Mouse (Mus musculus) left cerebral cortex, adult 9 months (tissue): ENCODE measurements around the gene Fut2.
A peak's percentile ranks its signal among the peaks of the same experiment; 100 is the strongest.

ENCODE experiments used
- DNase-seq, 2 experiments: peaks; one replicate each; pipeline ENCODE4 v3.0.0; 2022; ENCODE audit warnings: low spot score in 2 of 2

Fut2 gene

GRCm38 (mm10) chr7:45638623-45639401 lies 27.4 kb downstream of the Fut2 start:
- DNase-seq: peak; percentile 94 to 97

GRCm38 (mm10) chr7:45637710-45638109 lies 28.5 kb downstream of the Fut2 start:
- DNase-seq: no peak

- DNase-seq: no peak
These were observed 30.2 kb downstream of the Fut2 start for GRCm38 (mm10) chr7:45635711-45636688.

GRCm38 (mm10) chr7:45634946-45635681 lies 31.1 kb downstream of the Fut2 start:
- DNase-seq: no peak

- no peak for DNase-seq
These were observed 33.7 kb downstream of the Fut2 start for GRCm38 (mm10) chr7:45632499-45632898.

DNA sequence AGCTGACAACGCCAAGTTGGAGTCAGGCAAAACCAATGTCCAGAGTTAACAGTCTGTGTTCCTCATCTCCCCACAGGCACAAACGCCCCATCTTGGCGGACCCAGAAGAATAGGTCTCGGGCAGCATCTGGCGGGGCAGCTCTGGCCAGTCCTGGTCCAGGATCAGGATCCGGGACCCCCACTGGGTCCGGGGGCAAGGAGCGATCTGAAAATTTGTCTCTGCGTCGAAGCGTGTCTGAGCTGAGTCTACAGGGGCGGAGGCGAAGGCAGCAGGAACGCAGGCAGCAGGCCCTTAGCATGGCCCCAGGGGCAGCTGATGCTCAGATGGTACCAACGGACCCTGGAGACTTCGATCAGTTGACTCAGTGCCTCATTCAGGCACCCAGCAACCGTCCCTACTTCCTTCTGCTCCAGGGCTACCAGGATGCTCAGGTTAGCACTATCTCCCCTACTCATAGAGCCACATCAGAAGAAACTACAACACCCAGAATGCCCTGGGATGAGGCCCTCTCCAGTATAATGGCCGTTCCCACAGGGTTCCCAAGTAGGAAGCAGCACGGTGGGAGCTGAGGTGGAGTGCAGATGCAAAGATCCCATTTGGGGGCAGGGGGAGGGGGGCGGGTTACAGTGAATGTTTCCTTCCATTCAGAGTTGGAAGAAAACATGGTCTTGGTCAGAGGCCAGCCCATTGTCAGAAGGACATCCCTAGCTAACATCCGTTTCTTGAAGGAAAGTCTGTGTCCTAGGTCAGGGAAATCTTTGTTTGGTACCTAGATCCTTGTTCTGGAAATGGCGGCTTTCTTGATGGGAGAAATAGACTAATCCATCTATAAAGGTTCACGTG lies 35.9 kb downstream of the Fut2 start:
- DNase-seq: no peak

- DNase-seq: peak in 1 of 2 experiments; percentile 82
These were observed 37.6 kb downstream of the Fut2 start for GRCm38 (mm10) chr7:45628364-45629294.

DNA sequence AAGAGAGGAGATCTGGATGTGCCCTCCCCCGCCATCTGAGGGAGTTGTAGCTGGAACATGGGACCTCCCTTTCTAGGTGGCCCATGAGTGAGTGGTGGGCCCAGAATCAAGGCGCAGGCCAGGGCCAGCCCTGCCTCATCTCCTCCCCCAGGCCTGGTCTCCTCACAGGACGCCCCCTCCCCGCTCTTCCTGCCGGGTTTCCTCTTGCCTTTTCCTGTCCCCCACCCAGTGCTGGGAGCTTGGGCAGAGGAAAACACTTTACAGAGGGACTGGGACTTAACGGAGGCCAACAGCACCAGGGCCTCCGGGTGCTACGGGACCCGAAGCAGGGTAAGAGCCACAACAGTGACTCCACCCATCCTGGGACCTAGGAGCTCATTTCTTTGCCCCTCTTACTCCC lies 38.9 kb downstream of the Fut2 start, which contains the start of gene Rasip1:
Gene Rasip1, plus strand, starts transcription at position 228 of the 400 bp plus-strand sequence.
- no peak for DNase-seq

GRCm38 (mm10) chr7:45626571-45627076 lies 39.6 kb downstream of the Fut2 start:
- no peak for DNase-seq

GRCm38 (mm10) chr7:45625481-45625880 lies 40.7 kb downstream of the Fut2 start:
- DNase-seq: no peak

GRCm38 (mm10) chr7:45624718-45625117 lies 41.5 kb downstream of the Fut2 start:
- DNase-seq: no peak

DNA sequence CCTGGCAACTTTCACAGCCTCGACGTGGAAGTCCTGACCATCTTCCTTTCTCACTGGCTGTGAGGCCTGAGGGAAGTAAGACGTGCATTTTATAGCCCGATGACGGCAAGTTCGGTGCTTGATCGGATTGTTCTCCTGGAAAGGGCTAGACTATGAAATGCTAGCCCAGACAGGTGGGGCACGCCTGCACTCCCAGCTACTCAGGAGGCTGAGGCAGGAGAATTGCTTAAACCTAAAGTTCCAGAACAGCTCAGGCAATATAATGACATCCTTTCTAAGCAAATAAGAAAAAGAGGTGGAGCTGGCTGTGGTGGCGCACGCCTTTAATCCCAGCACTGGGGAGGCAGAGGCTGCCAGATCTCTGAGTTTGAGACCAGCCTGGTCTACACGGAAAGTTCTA lies 42.7 kb downstream of the Fut2 start:
- no peak for DNase-seq

DNA sequence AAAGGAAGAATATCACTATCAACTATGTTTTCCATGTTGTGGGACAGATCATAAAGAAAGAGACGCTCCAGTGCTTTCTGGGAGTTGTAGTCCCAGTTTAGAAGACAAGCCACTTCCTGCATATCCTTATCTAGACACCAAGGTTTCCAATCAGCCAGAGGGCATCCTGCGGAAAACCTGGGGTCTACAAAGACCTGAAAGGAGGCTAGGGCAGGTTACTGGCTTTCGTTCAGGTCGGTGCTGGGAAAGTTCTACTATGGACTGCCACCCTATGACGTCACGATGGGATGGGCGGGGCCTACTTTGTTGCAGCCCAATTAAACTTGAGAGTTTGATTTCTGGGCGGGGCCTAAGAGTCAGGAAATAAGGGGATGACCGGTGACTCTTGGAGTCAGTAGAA lies 44.8 kb downstream of the Fut2 start, which contains the start of gene Izumo1:
Gene Izumo1, plus strand, starts transcription at position 369 of the 400 bp plus-strand sequence.
- no peak for DNase-seq

GRCm38 (mm10) chr7:45619592-45619991 lies 46.6 kb downstream of the Fut2 start:
- no peak for DNase-seq

GRCm38 (mm10) chr7:45618316-45618715 lies 47.9 kb downstream of the Fut2 start:
- no peak for DNase-seq

- peak in 1 of 2 experiments; percentile 47 for DNase-seq
These were observed 49.0 kb downstream of the Fut2 start, which contains the start of gene Fut1 for GRCm38 (mm10) chr7:45617042-45617695. TSS of gene Fut1 (plus strand) at chr7:45617289.

DNA sequence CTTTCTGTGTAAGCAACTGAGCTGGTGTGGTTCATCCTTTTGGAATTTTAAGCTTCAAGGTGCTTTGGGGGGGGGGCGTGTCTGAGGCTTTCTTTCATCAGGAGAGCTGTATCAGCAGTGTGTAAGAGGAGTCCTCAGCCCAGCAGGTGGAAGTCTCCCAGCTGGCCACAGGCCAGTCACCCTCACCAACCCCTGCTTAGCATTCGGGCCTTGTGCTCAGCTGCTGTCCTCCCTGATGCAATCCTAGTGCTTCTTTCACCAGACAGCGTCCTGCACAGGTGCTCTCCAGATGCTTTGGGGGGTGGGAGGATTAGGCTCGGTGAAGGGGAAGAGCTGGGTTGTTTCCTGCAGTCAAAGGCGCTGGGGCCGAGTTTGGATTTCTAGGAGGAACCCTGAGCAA lies 49.9 kb downstream of the Fut2 start:
- no peak for DNase-seq

GRCm38 (mm10) chr7:45609511-45609910 lies 56.7 kb downstream of the Fut2 start:
- no peak for DNase-seq
